Mouse (Mus musculus) left cerebral cortex, postnatal 10 days (tissue): ENCODE measurements around the gene Lypd4. TPM values are rescaled to one million over a fixed set of nuclear protein-coding genes. Genes with fewer than 3 reads are reported as not detected.

Source experiments
- total RNA-seq, 2 experiments: library from RNA; stranded (reverse); gene quantifications; 2 replicates each; pipeline ENCODE4 v1.2.3; 2021

Gene Lypd4
- total RNA-seq, 2 experiments from 2014 or later: not detected

Other genes with a start within 250 kb of the Lypd4 start
- under 1 TPM; 0.47 to 0.57 TPM for gene Lypd3, start 233.4 kb downstream of the Lypd4 start, total RNA-seq
- not detected for gene Tex101, start 193.3 kb downstream of the Lypd4 start, total RNA-seq
- not detected for gene BC049730, start 160.7 kb downstream of the Lypd4 start, total RNA-seq
- not detected for gene Gm4763, start 143.0 kb downstream of the Lypd4 start, total RNA-seq
- not detected for gene Cd177, start 109.6 kb downstream of the Lypd4 start, total RNA-seq
- under 1 TPM in 1 of 2 experiments, not detected in 1; 0.41 TPM for gene Ceacam10, start 92.7 kb downstream of the Lypd4 start, total RNA-seq
- 1 to 10 TPM in 1 of 2 experiments, not detected in 1; 3.8 TPM for gene Gm9844, start 7.7 kb downstream of the Lypd4 start, total RNA-seq
- gene Dmrtc2, start 116 bp upstream of the Lypd4 start, total RNA-seq: not detected
- gene Rps19, start 14.4 kb upstream of the Lypd4 start, total RNA-seq: 100 to 1,000 TPM; 577 to 615 TPM
- under 1 TPM; 0.30 TPM for gene Cd79a, start 27.4 kb upstream of the Lypd4 start, total RNA-seq
- gene Arhgef1, start 33.0 kb upstream of the Lypd4 start, total RNA-seq: 10 to 100 TPM; 88.1 to 89.2 TPM
- gene Gm4881, start 74.6 kb upstream of the Lypd4 start, total RNA-seq: not detected
- gene Rabac1, start 102.8 kb upstream of the Lypd4 start, total RNA-seq: 100 to 1,000 TPM; 293 to 300 TPM
- gene Atp1a3, start 136.0 kb upstream of the Lypd4 start, total RNA-seq: 1,000 to 10,000 TPM; 2,078 to 2,206 TPM
- 100 to 1,000 TPM; 226 to 237 TPM for gene Grik5, start 202.4 kb upstream of the Lypd4 start, total RNA-seq
- gene Zfp574, start 202.6 kb upstream of the Lypd4 start, total RNA-seq: 10 to 100 TPM; 26.0 to 27.1 TPM